23 mouse cellular contexts compared by ENCODE assay signal in genomic region chr8:90134626-90135025, GRCm38 (mm10).
DNase-seq lines count a peak whose midpoint lies in the region; ATAC-seq and TF ChIP-seq lines count a peak whose summit lies in the region.
"Had no signal": no experiment of that assay in that cellular context is flagged by ENCODE, and none has a peak within 500 bp of the region (broad histone marks: within the 10 kb centered on the region; RNA-seq: fewer than 3 reads in every experiment).

No protein-coding gene starts in this region.

- H3K4me2 ChIP-seq in heart, embryonic 12.5 days: no peak overlapping the region
- no peak overlapping the region for H3K4me2 ChIP-seq in heart, embryonic 16.5 days (ENCODE audit: low read depth, low read length)
- no peak overlapping the region for H3K4me2 ChIP-seq in lung, postnatal 0 days (replicated peaks; ENCODE audit: low read depth, low read length)
- H3K4me2 ChIP-seq: embryonic facial prominence, embryonic 15.5 days; forebrain, embryonic 15.5 days; hindbrain, embryonic 15.5 days had no signal

- no peak for TF ChIP-seq CTCF in lung, postnatal 0 days (IDR thresholded peaks at IDR 0.05)

- TF ChIP-seq EP300 in lung, postnatal 0 days (IDR thresholded peaks at IDR 0.05): no peak

- H3K27me3 ChIP-seq in heart, embryonic 12.5 days (replicated peaks): no peaks in the 10 kb centered on the region
- no peaks in the 10 kb centered on the region for H3K27me3 ChIP-seq in heart, embryonic 16.5 days (ENCODE audit: control insufficient read depth, insufficient read depth, low read length)
- H3K27me3 ChIP-seq in lung, postnatal 0 days (replicated peaks; ENCODE audit: insufficient read depth, low read length): no peaks in the 10 kb centered on the region
- H3K27me3 ChIP-seq: embryonic facial prominence, embryonic 15.5 days; forebrain, embryonic 15.5 days; hindbrain, embryonic 15.5 days had no signal

- H3K9me3 ChIP-seq in heart, embryonic 12.5 days (replicated peaks): no peaks in the 10 kb centered on the region
- no peaks in the 10 kb centered on the region for H3K9me3 ChIP-seq in heart, embryonic 16.5 days (replicated peaks; ENCODE audit: control insufficient read depth, low read length)
- no peaks in the 10 kb centered on the region for H3K9me3 ChIP-seq in lung, postnatal 0 days (ENCODE audit: low read length)
- H3K9me3 ChIP-seq: embryonic facial prominence, embryonic 15.5 days; forebrain, embryonic 10.5 days; forebrain, embryonic 15.5 days; hindbrain, embryonic 15.5 days had no signal

- H3K36me3 ChIP-seq in heart, embryonic 12.5 days: no peaks in the 10 kb centered on the region
- no peaks in the 10 kb centered on the region for H3K36me3 ChIP-seq in heart, embryonic 16.5 days (ENCODE audit: control insufficient read depth, insufficient read depth)
- H3K36me3 ChIP-seq in lung, postnatal 0 days (ENCODE audit: insufficient read depth, low read length): no peaks in the 10 kb centered on the region
- H3K36me3 ChIP-seq: embryonic facial prominence, embryonic 15.5 days; forebrain, embryonic 10.5 days; forebrain, embryonic 15.5 days; G1E; hindbrain, embryonic 15.5 days had no signal

- peak overlapping the region; percentile 67 for H3K27ac ChIP-seq in heart, embryonic 12.5 days (ENCODE audit: poor library complexity, severe bottlenecking)
- H3K27ac ChIP-seq in heart, embryonic 16.5 days (ENCODE audit: low read length): peak overlapping the region; percentile 83
- H3K27ac ChIP-seq in lung, postnatal 0 days (ENCODE audit: low read length): no peak overlapping the region
- H3K27ac ChIP-seq: embryonic facial prominence, embryonic 15.5 days; forebrain, embryonic 10.5 days; forebrain, embryonic 15.5 days; hindbrain, embryonic 15.5 days had no signal

- no peak overlapping the region for H3K4me3 ChIP-seq in heart, embryonic 12.5 days
- H3K4me3 ChIP-seq in heart, embryonic 16.5 days (ENCODE audit: low read length): no peak overlapping the region
- no peak overlapping the region for H3K4me3 ChIP-seq in lung, postnatal 0 days (ENCODE audit: low read depth, low read length)
- H3K4me3 ChIP-seq: embryonic facial prominence, embryonic 15.5 days; erythroblast, embryonic 14.5 days; forebrain, embryonic 10.5 days; forebrain, embryonic 15.5 days; hindbrain, embryonic 15.5 days had no signal

- H3K9ac ChIP-seq in heart, embryonic 12.5 days: no peak overlapping the region
- H3K9ac ChIP-seq in heart, embryonic 16.5 days (ENCODE audit: low read length): no peak overlapping the region
- H3K9ac ChIP-seq in lung, postnatal 0 days (replicated peaks; ENCODE audit: low read depth): no peak overlapping the region
- H3K9ac ChIP-seq: embryonic facial prominence, embryonic 15.5 days; forebrain, embryonic 15.5 days; hindbrain, embryonic 15.5 days had no signal

- H3K4me1 ChIP-seq in heart, embryonic 12.5 days (replicated peaks): peaks cover 5% of the 10 kb centered on the region
- peaks cover 10% of the 10 kb centered on the region for H3K4me1 ChIP-seq in heart, embryonic 16.5 days (ENCODE audit: control insufficient read depth, insufficient read depth, low read length)
- no peaks in the 10 kb centered on the region for H3K4me1 ChIP-seq in lung, postnatal 0 days (ENCODE audit: insufficient read depth, low read depth, low read length)
- H3K4me1 ChIP-seq: embryonic facial prominence, embryonic 15.5 days; forebrain, embryonic 10.5 days; forebrain, embryonic 15.5 days; hindbrain, embryonic 15.5 days had no signal

- intact Hi-C loops in heart, postnatal 25 days (cut with DNase I): no loop called here

- peak; percentile 6 to 18 for DNase-seq in heart, adult 18-20 months
- no peak for DNase-seq in heart, postnatal 25 days (ENCODE audit: low spot score)
- DNase-seq in lung, postnatal 0 days (ENCODE audit: low spot score): no peak
- DNase-seq in kidney, adult 18-20 months: no peak
- DNase-seq in cerebellum, adult 8-10 months: no peak
- DNase-seq: adrenal gland, adult 8-10 months; adrenal gland, postnatal 36 days; B cell, adult 2 months; cerebellum, adult 2 months; cerebellum, postnatal 14 days; embryo, embryonic 11 days; gastrocnemius, postnatal 36 days; kidney, adult 8-10 months had no signal

- 52% methylated on average over 5 of the region's 5 CpGs for WGBS in heart, embryonic 12.5 days
- WGBS in heart, embryonic 16.5 days: 52% methylated on average over 5 of the region's 5 CpGs
- 67% methylated on average over 5 of the region's 5 CpGs for WGBS in lung, postnatal 0 days

- ATAC-seq in heart, embryonic 12.5 days (ENCODE audit: insufficient number of reproducible peaks, low FRiP score): no peak
- ATAC-seq in heart, embryonic 16.5 days (replicated peaks; ENCODE audit: extremely low read depth, insufficient read depth, low FRiP score): peak; percentile 80
- no peak for ATAC-seq in lung, postnatal 0 days
- ATAC-seq: CD4-positive, CD25-positive, alpha-beta regulatory T cell, adult 4 months; forebrain, embryonic 15.5 days; intestine, embryonic 16.5 days had no signal

Comparison
In these comparisons a context has a peak if more than half of its experiments do, and no peak if none do; other contexts are left out.
1. DNase-seq: peak in heart, adult 18-20 months (2 of 2); none in heart, postnatal 25 days (single experiment), lung, postnatal 0 days (single experiment), kidney, adult 18-20 months (single experiment) and cerebellum, adult 8-10 months (single experiment).